Mouse (Mus musculus) spleen, adult 2 months (tissue): ENCODE results near the gene Rbfox1. TPM values are rescaled to one million over a fixed set of nuclear protein-coding genes. Genes with fewer than 3 reads are reported as not detected.

ENCODE experiments used
- DNase-seq, 2 experiments: peaks; one replicate each; pipeline versions ENCODE4 v3.0.0 to v3.0.0-alpha.2; 2012 to 2021; ENCODE audit warnings: low spot score in 2 of 2, low read depth in 1 of 2
- H3K27ac ChIP-seq: fragments of 200-500 bp; 2 replicates; pipeline ENCODE4 v1.5.1; 2012; ENCODE audit warnings: low read length, inconsistent platforms; ENCODE audit not compliant: insufficient read depth
- H3K27me3 ChIP-seq: fragments of 200-500 bp; 2 replicates; pipeline ENCODE4 v1.6.1; 2012; ENCODE audit warnings: mild to moderate bottlenecking, moderate library complexity, low read length, inconsistent platforms; ENCODE audit not compliant: control insufficient read depth, insufficient read depth
- H3K36me3 ChIP-seq: fragments of 200-500 bp; 2 replicates; pipeline ENCODE4 v1.6.1; 2012; ENCODE audit warnings: mild to moderate bottlenecking, low read length, inconsistent platforms; ENCODE audit not compliant: control insufficient read depth, insufficient read depth
- H3K4me1 ChIP-seq: fragments of 200-500 bp; 2 replicates; pipeline ENCODE4 v1.6.1; 2011; ENCODE audit warnings: inconsistent platforms; ENCODE audit not compliant: control insufficient read depth, insufficient read depth, insufficient read length
- H3K4me3 ChIP-seq: fragments of 200-500 bp; 2 replicates; pipeline ENCODE4 v1.5.1; 2011; ENCODE audit warnings: mild to moderate bottlenecking, inconsistent platforms; ENCODE audit not compliant: insufficient read depth, insufficient read length; ENCODE audit errors: extremely low read depth
- CTCF ChIP-seq: fragments of 200-500 bp; IDR thresholded peaks from 2 replicates; pipeline ENCODE4 v1.5.1; 2011; ENCODE audit warnings: mild to moderate bottlenecking, inconsistent platforms; ENCODE audit not compliant: insufficient read depth, insufficient read length, insufficient replicate concordance; ENCODE audit errors: extremely low read depth
- POLR2A ChIP-seq: fragments of 200-500 bp; IDR thresholded peaks from 2 replicates; pipeline ENCODE4 v1.6.1; 2011; ENCODE audit warnings: low read depth, low read length, inconsistent platforms
- WGBS: fragments of 180-500 bp; shearing (Covaris S2); methylation state at CpG from one replicate; pipeline ENCODE4 v1.1.7; 2018; 5-methylcytosine and 5-hydroxymethylcytosine counted together
- polyA plus RNA-seq: library from polyadenylated mRNA; depleted of rRNA; stranded (reverse); fragments of >200 nt; gene quantifications from 2 replicates; pipeline ENCODE4 v1.2.3, GENCODE M21; 2012

The Rbfox1 gene
- polyA plus RNA-seq, 1 experiment = 1.0 TPM

GRCm38 (mm10) chr16:6241393-6241792 is 356.2 kb downstream of the Rbfox1 start:
- no peaks in the 10 kb centered on the region for H3K36me3 ChIP-seq
- WGBS = 86% methylated on average over 4 of the region's 4 CpGs
- H3K4me1 ChIP-seq = no peaks in the 10 kb centered on the region
- no peak overlapping the region for H3K27ac ChIP-seq
- H3K27me3 ChIP-seq = no peaks in the 10 kb centered on the region
- TF ChIP-seq CTCF = no peak
- no peak for TF ChIP-seq POLR2A
- DNase-seq = no peak
- H3K4me3 ChIP-seq = no peak overlapping the region

GRCm38 (mm10) chr16:6242468-6242867 is 357.3 kb downstream of the Rbfox1 start:
- Histone ChIP-seq H3K4me1 (no peaks in the 10 kb centered on the region), H3K27me3 (no peaks in the 10 kb centered on the region), H3K27ac (no peak overlapping the region), H3K4me3 (no peak overlapping the region), H3K36me3 (no peaks in the 10 kb centered on the region)
- TF ChIP-seq POLR2A = no peak
- no peak for TF ChIP-seq CTCF
- no peak for DNase-seq
- 73% methylated on average over 3 of the region's 3 CpGs for WGBS

DNA sequence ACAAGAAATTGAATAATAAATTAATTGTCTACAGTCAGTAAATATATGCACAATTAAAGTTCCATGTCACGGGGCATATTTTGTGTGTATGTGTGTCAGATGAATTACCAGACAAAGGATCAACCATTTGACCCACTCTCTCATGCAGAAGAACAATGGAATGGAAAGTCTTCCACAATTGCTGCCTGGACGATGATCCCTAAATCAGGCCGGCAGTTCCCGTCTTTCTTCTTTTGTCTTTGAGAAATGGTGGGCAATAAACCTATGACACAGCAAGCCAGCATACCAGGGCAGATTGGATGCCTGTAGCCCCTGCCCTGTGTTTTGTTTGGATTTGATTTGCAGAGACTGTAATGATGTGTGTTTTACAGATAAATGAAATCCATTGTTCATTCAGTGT is 362.4 kb downstream of the Rbfox1 start:
- H3K27ac ChIP-seq = no peak overlapping the region
- no peaks in the 10 kb centered on the region for H3K36me3 ChIP-seq
- no peaks in the 10 kb centered on the region for H3K4me1 ChIP-seq
- H3K4me3 ChIP-seq = no peak overlapping the region
- no peak for DNase-seq
- WGBS = 59% methylated on average over 4 of the region's 4 CpGs
- TF ChIP-seq POLR2A (no peak), CTCF (no peak)
- H3K27me3 ChIP-seq = no peaks in the 10 kb centered on the region

GRCm38 (mm10) chr16:6264557-6264956 is 379.4 kb downstream of the Rbfox1 start:
- no peak for DNase-seq
- no peaks in the 10 kb centered on the region for H3K4me1 ChIP-seq
- TF ChIP-seq CTCF (no peak), POLR2A (no peak)
- no peaks in the 10 kb centered on the region for H3K36me3 ChIP-seq
- 84% methylated on average over 8 of the region's 8 CpGs for WGBS
- no peaks in the 10 kb centered on the region for H3K27me3 ChIP-seq
- no peak overlapping the region for H3K4me3 ChIP-seq
- no peak overlapping the region for H3K27ac ChIP-seq

GRCm38 (mm10) chr16:6265610-6266009 is 380.5 kb downstream of the Rbfox1 start:
- Histone ChIP-seq H3K4me3 (no peak overlapping the region), H3K4me1 (no peaks in the 10 kb centered on the region)
- no peak for TF ChIP-seq POLR2A
- TF ChIP-seq CTCF = no peak

DNA sequence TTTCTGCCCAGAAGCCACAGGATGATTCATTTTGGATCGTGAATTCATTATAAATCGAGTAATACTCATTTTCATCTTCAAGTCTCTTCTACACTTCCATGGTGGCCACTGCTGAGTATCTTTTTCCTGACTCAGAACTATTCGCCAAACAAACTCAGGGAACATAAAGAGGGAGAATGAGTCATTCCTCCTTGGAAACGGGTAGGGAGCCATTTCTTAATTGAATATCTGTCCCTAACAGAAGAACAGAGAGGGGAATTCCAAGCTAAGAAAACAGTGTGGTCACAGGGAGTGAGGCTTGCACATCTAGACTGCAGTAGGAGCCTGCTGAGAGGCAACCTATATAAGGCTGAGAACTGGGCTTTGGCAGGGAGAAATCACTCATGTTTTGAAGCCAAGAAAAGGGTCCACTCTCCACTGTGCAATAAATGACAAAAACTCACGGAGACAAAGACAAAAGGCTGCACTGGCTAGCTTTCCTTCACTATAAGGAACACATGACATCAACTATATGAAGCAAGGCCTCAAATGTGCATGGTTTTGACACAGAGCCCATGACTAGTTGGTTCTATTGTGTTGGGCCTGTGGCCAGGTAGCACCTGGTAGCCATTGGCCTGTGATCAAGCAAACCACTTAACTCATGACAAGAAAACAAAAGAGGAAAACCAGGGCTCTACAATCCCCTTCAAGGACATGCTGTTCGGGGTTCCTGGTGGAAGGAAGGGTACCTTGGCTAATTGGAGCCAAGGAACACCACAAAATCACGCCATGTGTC is 386.6 kb downstream of the Rbfox1 start:
- H3K4me1 ChIP-seq = no peaks in the 10 kb centered on the region
- no peak overlapping the region for H3K4me3 ChIP-seq
- DNase-seq = no peak
- no peak overlapping the region for H3K27ac ChIP-seq
- H3K27me3 ChIP-seq = no peaks in the 10 kb centered on the region
- WGBS = 61% methylated on average over 7 of the region's 7 CpGs
- TF ChIP-seq CTCF (no peak), POLR2A (no peak)
- no peaks in the 10 kb centered on the region for H3K36me3 ChIP-seq

More at GRCm38 (mm10) chr16:6265610-6266009, 380.5 kb downstream of the Rbfox1 start:
- DNase-seq = no peak
- Histone ChIP-seq H3K27me3 (no peaks in the 10 kb centered on the region), H3K27ac (no peak overlapping the region), H3K36me3 (no peaks in the 10 kb centered on the region)
- WGBS = 79% methylated on average over 3 of the region's 3 CpGs

DNA sequence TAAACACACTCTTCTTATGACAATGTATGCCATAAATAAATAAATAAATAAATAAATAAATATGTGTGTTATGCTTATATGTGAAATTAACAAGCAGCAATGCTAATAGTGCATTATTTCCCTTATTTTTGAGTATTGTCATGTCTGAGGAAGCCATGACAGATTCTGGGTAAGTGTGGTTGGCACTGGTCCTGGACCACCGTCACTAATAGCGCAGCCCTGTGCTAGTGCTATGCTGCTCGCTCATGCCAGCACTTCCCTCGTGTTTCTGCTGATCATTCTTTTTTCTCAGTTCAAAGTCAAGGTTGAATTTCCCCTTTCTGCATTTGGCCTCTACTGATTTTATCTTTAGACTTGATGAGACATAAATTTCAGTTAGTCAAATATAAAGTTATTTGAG is 398.3 kb downstream of the Rbfox1 start:
- H3K36me3 ChIP-seq = no peaks in the 10 kb centered on the region
- no peak for DNase-seq
- H3K4me1 ChIP-seq = no peaks in the 10 kb centered on the region
- no peak overlapping the region for H3K4me3 ChIP-seq
- H3K27me3 ChIP-seq = no peaks in the 10 kb centered on the region
- TF ChIP-seq POLR2A = no peak
- TF ChIP-seq CTCF = no peak
- 79% methylated on average over 4 of the region's 4 CpGs for WGBS
- H3K27ac ChIP-seq = no peak overlapping the region
